Mouse (Mus musculus) CH12.LX (cell line): ENCODE results near the gene Prrx1.

Experiments used
- CHD1 ChIP-seq: IDR thresholded peaks from 2 replicates; pipeline ENCODE4 v1.6.1; 2012; ENCODE audit warnings: low read depth, low read length, improper control_type of control experiment, inconsistent platforms
- CTCF ChIP-seq, 2 experiments: IDR thresholded peaks in 1 of 2; conservative IDR thresholded peaks in 1 of 2; 2 replicates each; pipeline ENCODE4 v1.5.1; 2011 to 2012; ENCODE audit warnings: low read depth in 2 of 2, low read length in 2 of 2, improper control_type of control experiment in 1 of 2, inconsistent platforms in 1 of 2, mild to moderate bottlenecking in 1 of 2, moderate library complexity in 1 of 2
- EP300 ChIP-seq: IDR thresholded peaks from 2 replicates; pipeline ENCODE4 v1.6.1; 2011; ENCODE audit warnings: low read length, improper control_type of control experiment
- MAX ChIP-seq: IDR thresholded peaks from 2 replicates; pipeline ENCODE4 v1.6.1; 2011; ENCODE audit warnings: low read length, improper control_type of control experiment
- MAZ ChIP-seq: IDR thresholded peaks from 2 replicates; pipeline ENCODE4 v1.6.1; 2012; ENCODE audit warnings: low read depth, mild to moderate bottlenecking, inconsistent platforms, low read length, improper control_type of control experiment, moderate library complexity
- MXI1 ChIP-seq: IDR thresholded peaks from 2 replicates; pipeline ENCODE4 v1.6.1; 2011; ENCODE audit warnings: mild to moderate bottlenecking, low read depth, low read length, improper control_type of control experiment
- POLR2A ChIP-seq: IDR thresholded peaks from 2 replicates; pipeline ENCODE4 v1.6.1; 2011; ENCODE audit warnings: low read depth, mild to moderate bottlenecking, improper control_type of control experiment, low read length
- RAD21 ChIP-seq: IDR thresholded peaks from 2 replicates; pipeline ENCODE4 v1.6.1; 2011; ENCODE audit warnings: low read depth, mild to moderate bottlenecking, low read length, improper control_type of control experiment, moderate library complexity
- USF1 ChIP-seq: IDR thresholded peaks from 2 replicates; pipeline ENCODE4 v1.6.1; 2014; ENCODE audit warnings: low read depth, mild to moderate bottlenecking, inconsistent platforms, low read length, improper control_type of control experiment
- ZKSCAN1 ChIP-seq: IDR thresholded peaks from 2 replicates; pipeline ENCODE4 v1.6.1; 2012; ENCODE audit warnings: low read depth, inconsistent platforms, low read length, improper control_type of control experiment, borderline replicate concordance

DNA sequence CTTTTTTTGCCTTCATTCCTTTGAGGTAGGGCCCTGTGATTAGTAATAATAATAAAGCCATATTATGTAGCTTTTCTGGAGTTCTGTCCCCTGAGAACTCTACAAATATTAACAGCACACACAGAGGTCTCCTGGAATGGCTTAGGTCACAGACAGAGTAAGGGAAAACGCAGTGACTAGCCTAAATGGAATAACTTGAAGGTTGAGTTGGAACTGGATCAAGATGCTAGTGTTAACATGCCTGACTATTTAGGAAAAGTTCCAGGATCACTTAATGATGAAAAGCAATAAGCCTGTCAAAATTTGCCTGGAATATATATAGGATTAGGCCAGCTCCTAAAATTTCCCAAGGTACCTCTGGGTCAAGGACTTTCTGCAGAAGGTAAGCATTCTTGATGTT lies 28.0 kb downstream of the Prrx1 start:
- TF ChIP-seq EP300 (no peak), RAD21 (no peak), ZKSCAN1 (no peak), CTCF (conservative IDR thresholded peaks at IDR 0.05 in 1 of 2, IDR thresholded peaks at IDR 0.05 in 1 of 2; ENCODE audit: low read depth in 2 of 2, low read length in 2 of 2) (no peak), USF1 (no peak), POLR2A (no peak), MAX (no peak), MAZ (no peak), MXI1 (no peak), CHD1 (no peak)
